Mouse (Mus musculus): ENCODE measurements around the gene Smg6.

DNA sequence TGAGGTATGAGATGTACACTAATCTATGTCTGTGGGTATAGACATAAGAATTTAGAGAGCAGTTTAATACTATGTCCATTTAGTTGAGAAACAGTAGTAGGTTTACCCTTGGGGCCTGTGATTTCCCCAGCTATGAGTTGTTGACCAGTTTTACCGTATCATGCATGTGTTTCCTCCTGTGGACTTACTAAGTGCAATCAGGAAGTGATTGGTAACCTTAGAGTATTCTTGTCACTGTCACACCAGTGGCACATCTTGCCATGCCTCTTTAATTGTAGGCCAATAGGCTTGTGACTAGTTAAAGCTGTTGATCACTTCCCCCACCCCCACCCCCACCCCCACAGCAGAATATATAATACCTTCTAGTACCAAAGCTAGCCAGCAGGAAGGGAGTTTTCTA, 70.9 kb downstream of the Smg6 start:
- no peak for TF ChIP-seq POLR2A (IDR thresholded peaks at IDR 0.05; ENCODE audit: borderline replicate concordance, control insufficient read depth, low read depth, low read length)
- TF ChIP-seq CTCF (IDR thresholded peaks at IDR 0.05; ENCODE audit: control insufficient read depth, insufficient read depth, low read length), result no peak
